Mouse (Mus musculus): ENCODE measurements at regions not wholly inside any gene's neighbourhood (a gene's known extent, or its start where the extent isn't known, plus 50 kb on each side); places are given as distances from the start of the nearest gene placed in this dataset.

DNA sequence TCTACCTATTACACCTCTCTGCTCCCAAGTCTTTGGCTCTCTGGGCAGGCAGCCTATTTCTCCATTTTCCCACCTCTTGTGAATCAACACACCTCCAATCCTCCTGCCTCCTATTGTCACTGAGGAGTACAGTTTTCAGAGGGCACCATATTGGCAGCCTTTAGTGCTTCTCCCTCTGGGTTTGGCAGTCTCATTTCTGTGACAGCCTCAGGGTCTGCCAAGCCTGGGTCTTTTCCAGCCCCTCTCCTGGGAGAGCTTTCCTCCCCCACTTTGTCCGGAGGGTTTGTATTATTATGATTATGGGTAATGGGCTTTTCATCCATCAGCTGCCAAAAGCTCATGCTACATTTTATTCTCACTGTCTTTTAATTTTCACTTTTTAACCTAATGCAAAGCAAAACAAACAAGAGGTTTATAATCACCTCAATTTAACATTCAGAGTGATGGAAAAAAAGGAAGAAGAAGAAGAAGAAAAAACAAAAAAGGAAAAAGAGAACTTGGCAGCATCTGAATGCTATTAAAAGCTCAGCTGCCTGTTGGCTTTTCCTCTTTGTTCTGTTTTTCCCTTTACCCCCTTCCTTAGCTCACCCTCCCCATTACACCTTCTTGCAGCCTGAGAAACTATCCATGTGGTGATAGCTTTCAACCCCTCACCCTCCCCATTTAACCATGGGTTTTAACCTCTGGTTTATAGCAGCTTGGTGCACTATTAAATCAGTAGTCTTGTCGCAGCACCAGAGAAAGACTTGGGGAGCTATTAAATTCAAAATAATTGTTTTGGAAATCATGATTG lies 790.5 kb upstream of the Cdh8 start:
- H3K27me3 ChIP-seq (ENCODE audit: control insufficient read depth, insufficient read depth, low read length): no peaks in the 10 kb centered on the region
- H3K4me2 ChIP-seq (ENCODE audit: low read length): no peak overlapping the region
- H3K9me3 ChIP-seq (ENCODE audit: control insufficient read depth, low read length): no peaks in the 10 kb centered on the region
- H3K9ac ChIP-seq (ENCODE audit: low read length): no peak overlapping the region
- ATAC-seq (ENCODE audit: insufficient number of reproducible peaks, insufficient read depth, low FRiP score, low read depth): no peak
- no peaks in the 10 kb centered on the region for H3K4me1 ChIP-seq (ENCODE audit: control insufficient read depth in 2 of 2, insufficient read depth in 2 of 2, low read length in 2 of 2)
- H3K4me3 ChIP-seq (ENCODE audit: control insufficient read depth in 1 of 2, insufficient read depth in 1 of 2, low read depth in 1 of 2, low read length in 2 of 2): no peak overlapping the region
- no peaks in the 10 kb centered on the region for H3K36me3 ChIP-seq (ENCODE audit: control insufficient read depth, insufficient read depth, low read length)
- 72% methylated on average over 2 of the region's 2 CpGs for WGBS
- no peak overlapping the region for H3K27ac ChIP-seq (replicated peaks in 1 of 2; ENCODE audit: control insufficient read depth in 1 of 2, insufficient read depth in 1 of 2, low read depth in 2 of 2, low read length in 2 of 2)

DNA sequence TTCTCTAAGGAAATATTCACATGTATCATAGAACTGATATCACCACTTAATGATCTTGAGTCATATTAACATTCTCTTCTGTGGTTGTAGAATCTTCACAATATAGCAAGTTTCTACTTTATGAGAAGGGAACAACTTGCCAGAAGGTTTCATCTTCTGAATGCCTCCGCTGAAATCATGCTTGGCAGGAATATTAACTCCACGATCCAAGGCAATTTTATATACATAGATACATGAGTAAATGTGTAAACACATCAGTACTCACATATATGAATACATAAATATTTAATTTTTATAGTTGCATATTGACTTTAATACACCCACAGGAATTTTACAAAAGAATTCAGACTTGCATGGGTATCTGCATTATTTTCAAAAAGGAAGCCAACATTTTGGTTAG lies 777.0 kb upstream of the Cdh8 start:
- H3K4me3 ChIP-seq (ENCODE audit: control insufficient read depth in 1 of 2, insufficient read depth in 1 of 2, low read depth in 1 of 2, low read length in 2 of 2): no peak overlapping the region
- H3K9me3 ChIP-seq (ENCODE audit: control insufficient read depth, low read length): no peaks in the 10 kb centered on the region
- H3K27ac ChIP-seq (replicated peaks in 1 of 2; ENCODE audit: control insufficient read depth in 1 of 2, insufficient read depth in 1 of 2, low read depth in 2 of 2, low read length in 2 of 2): no peak overlapping the region
- no peaks in the 10 kb centered on the region for H3K4me1 ChIP-seq (ENCODE audit: control insufficient read depth in 2 of 2, insufficient read depth in 2 of 2, low read length in 2 of 2)
- H3K27me3 ChIP-seq (ENCODE audit: control insufficient read depth, insufficient read depth, low read length): no peaks in the 10 kb centered on the region
- H3K4me2 ChIP-seq (ENCODE audit: low read length): no peak overlapping the region
- no peak overlapping the region for H3K9ac ChIP-seq (ENCODE audit: low read length)
- no peaks in the 10 kb centered on the region for H3K36me3 ChIP-seq (ENCODE audit: control insufficient read depth, insufficient read depth, low read length)
- no peak for ATAC-seq (ENCODE audit: insufficient number of reproducible peaks, insufficient read depth, low FRiP score, low read depth)
- WGBS: 85% methylated on average over 2 of the region's 2 CpGs

DNA sequence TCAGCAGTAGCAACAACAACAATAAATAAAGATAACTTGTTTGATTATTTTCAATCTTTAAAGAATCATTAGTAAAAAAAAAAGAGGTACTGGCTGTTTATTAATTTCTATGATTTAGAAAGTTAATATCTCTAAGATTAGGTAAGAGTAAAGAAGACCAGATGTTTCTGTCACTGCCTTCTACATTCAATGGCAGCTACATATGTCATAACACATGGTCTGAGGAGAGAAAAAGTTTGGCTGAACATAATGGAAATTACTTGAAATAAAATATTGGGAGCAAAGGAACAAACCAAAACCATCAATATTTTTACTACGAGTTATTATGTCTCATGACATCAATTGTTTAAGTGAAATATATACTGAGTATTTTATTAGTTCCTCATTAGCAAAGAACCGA lies 774.4 kb upstream of the Cdh8 start:
- WGBS: 70% methylated on average over 2 of the region's 2 CpGs
- no peak overlapping the region for H3K4me2 ChIP-seq (ENCODE audit: low read length)
- H3K36me3 ChIP-seq (ENCODE audit: control insufficient read depth, insufficient read depth, low read length): no peaks in the 10 kb centered on the region
- no peaks in the 10 kb centered on the region for H3K9me3 ChIP-seq (ENCODE audit: control insufficient read depth, low read length)
- H3K4me3 ChIP-seq (ENCODE audit: control insufficient read depth in 1 of 2, insufficient read depth in 1 of 2, low read depth in 1 of 2, low read length in 2 of 2): no peak overlapping the region
- H3K27me3 ChIP-seq (ENCODE audit: control insufficient read depth, insufficient read depth, low read length): no peaks in the 10 kb centered on the region
- no peak for ATAC-seq (ENCODE audit: insufficient number of reproducible peaks, insufficient read depth, low FRiP score, low read depth)
- H3K4me1 ChIP-seq (ENCODE audit: control insufficient read depth in 2 of 2, insufficient read depth in 2 of 2, low read length in 2 of 2): no peaks in the 10 kb centered on the region
- no peak overlapping the region for H3K9ac ChIP-seq (ENCODE audit: low read length)
- H3K27ac ChIP-seq (replicated peaks in 1 of 2; ENCODE audit: control insufficient read depth in 1 of 2, insufficient read depth in 1 of 2, low read depth in 2 of 2, low read length in 2 of 2): no peak overlapping the region

DNA sequence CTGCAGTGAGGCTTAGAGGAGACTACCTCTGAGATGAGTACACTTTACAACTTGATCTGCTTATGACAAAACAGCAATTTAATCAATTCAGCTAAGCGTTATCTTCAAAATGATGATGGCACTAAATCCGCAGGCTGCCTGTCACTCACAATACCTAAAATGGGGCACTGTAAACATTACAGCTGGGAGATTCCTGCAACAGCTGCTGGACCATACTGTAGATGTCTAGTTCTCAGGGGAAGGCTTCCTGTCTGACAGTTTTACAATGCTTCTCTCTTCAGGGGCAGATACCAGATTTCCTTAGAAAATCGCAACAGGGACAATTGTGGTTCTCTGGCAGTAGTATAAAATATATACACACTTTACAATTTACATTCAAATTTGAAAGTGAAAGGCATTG lies 771.7 kb upstream of the Cdh8 start:
- Histone ChIP-seq H3K27ac (replicated peaks in 1 of 2; ENCODE audit: control insufficient read depth in 1 of 2, insufficient read depth in 1 of 2, low read depth in 2 of 2, low read length in 2 of 2) (no peak overlapping the region), H3K4me3 (ENCODE audit: control insufficient read depth in 1 of 2, insufficient read depth in 1 of 2, low read depth in 1 of 2, low read length in 2 of 2) (no peak overlapping the region), H3K27me3 (ENCODE audit: control insufficient read depth, insufficient read depth, low read length) (no peaks in the 10 kb centered on the region), H3K9ac (ENCODE audit: low read length) (no peak overlapping the region), H3K4me1 (ENCODE audit: control insufficient read depth in 2 of 2, insufficient read depth in 2 of 2, low read length in 2 of 2) (no peaks in the 10 kb centered on the region), H3K9me3 (ENCODE audit: control insufficient read depth, low read length) (no peaks in the 10 kb centered on the region), H3K36me3 (ENCODE audit: control insufficient read depth, insufficient read depth, low read length) (no peaks in the 10 kb centered on the region), H3K4me2 (ENCODE audit: low read length) (no peak overlapping the region)
- no peak for ATAC-seq (ENCODE audit: insufficient number of reproducible peaks, insufficient read depth, low FRiP score, low read depth)
- 78% methylated on average over 3 of the region's 3 CpGs for WGBS

DNA sequence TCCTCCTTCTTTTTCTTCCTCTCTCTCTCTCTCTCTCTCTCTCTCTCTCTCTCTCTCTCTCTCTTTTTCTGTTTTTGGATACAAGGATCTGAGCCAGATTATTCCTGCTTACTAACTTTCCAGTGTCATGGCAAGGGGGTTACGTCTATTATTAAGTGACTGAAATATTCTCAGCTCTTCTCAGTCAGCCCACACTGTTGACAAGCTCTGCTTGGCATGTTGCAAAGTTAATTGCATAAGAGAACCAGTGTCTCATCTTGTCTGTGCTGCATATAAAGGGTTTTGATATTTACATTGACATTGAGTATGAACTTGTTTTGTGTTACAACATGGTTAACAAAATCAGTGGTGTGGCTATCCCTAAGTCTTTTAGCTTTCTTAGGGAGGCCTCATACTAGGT lies 760.2 kb upstream of the Cdh8 start:
- no peak overlapping the region for H3K27ac ChIP-seq (replicated peaks in 1 of 2; ENCODE audit: control insufficient read depth in 1 of 2, insufficient read depth in 1 of 2, low read depth in 2 of 2, low read length in 2 of 2)
- H3K4me3 ChIP-seq (ENCODE audit: control insufficient read depth in 1 of 2, insufficient read depth in 1 of 2, low read depth in 1 of 2, low read length in 2 of 2): no peak overlapping the region
- H3K27me3 ChIP-seq (ENCODE audit: control insufficient read depth, insufficient read depth, low read length): no peaks in the 10 kb centered on the region
- no peaks in the 10 kb centered on the region for H3K9me3 ChIP-seq (ENCODE audit: control insufficient read depth, low read length)
- H3K36me3 ChIP-seq (ENCODE audit: control insufficient read depth, insufficient read depth, low read length): no peaks in the 10 kb centered on the region
- no peak overlapping the region for H3K4me2 ChIP-seq (ENCODE audit: low read length)
- WGBS: 50% methylated on average over 1 of the region's 1 CpGs
- no peak overlapping the region for H3K9ac ChIP-seq (ENCODE audit: low read length)
- H3K4me1 ChIP-seq (ENCODE audit: control insufficient read depth in 2 of 2, insufficient read depth in 2 of 2, low read length in 2 of 2): no peaks in the 10 kb centered on the region
- ATAC-seq (ENCODE audit: insufficient number of reproducible peaks, insufficient read depth, low FRiP score, low read depth): no peak

DNA sequence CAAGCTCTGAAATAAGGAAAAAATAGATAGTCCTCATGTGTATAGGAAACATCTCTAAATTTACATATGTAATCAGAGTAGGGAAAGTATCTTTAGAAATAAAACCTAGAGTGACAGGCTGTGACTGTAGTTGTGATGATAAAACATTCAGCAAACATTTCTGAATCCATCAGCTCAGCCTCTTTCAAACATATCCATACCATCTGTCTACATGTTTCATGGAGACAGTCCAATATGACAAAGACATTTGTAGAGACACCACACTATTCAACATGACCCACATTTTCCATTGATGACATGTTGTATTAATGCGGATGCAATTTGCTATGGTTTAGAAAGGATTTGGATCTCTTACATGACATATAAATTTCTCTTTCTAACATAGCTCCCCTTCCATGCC lies 729.1 kb upstream of the Cdh8 start:
- H3K4me1 ChIP-seq (ENCODE audit: control insufficient read depth in 2 of 2, insufficient read depth in 2 of 2, low read length in 2 of 2): no peaks in the 10 kb centered on the region
- no peak for ATAC-seq (ENCODE audit: insufficient number of reproducible peaks, insufficient read depth, low FRiP score, low read depth)
- 82% methylated on average over 1 of the region's 1 CpGs for WGBS

DNA sequence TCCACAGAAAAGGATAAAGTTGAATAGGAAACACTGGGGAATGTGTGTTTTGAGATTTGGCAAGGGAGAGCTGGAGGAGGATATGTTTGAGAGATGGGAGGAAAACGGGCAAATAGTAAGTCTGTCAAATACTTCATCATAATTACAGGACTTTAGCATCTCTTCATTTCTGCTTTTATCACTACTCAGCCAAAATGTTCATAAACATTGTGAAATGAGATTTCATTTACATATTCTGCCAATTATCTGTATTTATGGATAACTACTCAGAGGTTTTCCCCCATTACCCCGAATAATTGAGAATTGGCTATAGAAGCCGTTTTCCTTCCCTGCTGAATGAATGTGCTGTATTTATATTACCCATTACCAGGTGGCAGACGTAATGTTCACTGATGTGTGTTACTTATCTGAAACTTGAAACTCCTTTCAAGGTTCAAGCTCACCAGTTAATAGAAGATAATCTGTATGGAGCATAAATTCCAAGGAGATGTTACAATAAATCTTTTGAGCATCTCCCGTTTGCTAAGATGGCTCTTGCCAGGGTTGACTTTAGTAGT lies 727.9 kb upstream of the Cdh8 start:
- Histone ChIP-seq H3K4me1 (ENCODE audit: control insufficient read depth in 2 of 2, insufficient read depth in 2 of 2, low read length in 2 of 2) (no peaks in the 10 kb centered on the region), H3K4me2 (ENCODE audit: low read length) (no peak overlapping the region), H3K27me3 (ENCODE audit: control insufficient read depth, insufficient read depth, low read length) (no peaks in the 10 kb centered on the region), H3K9ac (ENCODE audit: low read length) (no peak overlapping the region), H3K36me3 (ENCODE audit: control insufficient read depth, insufficient read depth, low read length) (no peaks in the 10 kb centered on the region), H3K9me3 (ENCODE audit: control insufficient read depth, low read length) (no peaks in the 10 kb centered on the region), H3K4me3 (ENCODE audit: control insufficient read depth in 1 of 2, insufficient read depth in 1 of 2, low read depth in 1 of 2, low read length in 2 of 2) (no peak overlapping the region), H3K27ac (replicated peaks in 1 of 2; ENCODE audit: control insufficient read depth in 1 of 2, insufficient read depth in 1 of 2, low read depth in 2 of 2, low read length in 2 of 2) (no peak overlapping the region)
- 67% methylated on average over 5 of the region's 5 CpGs for WGBS
- no peak for ATAC-seq (ENCODE audit: insufficient number of reproducible peaks, insufficient read depth, low FRiP score, low read depth)

More for the DNA sequence above, 729.1 kb upstream of the Cdh8 start:
- Histone ChIP-seq H3K4me3 (ENCODE audit: control insufficient read depth in 1 of 2, insufficient read depth in 1 of 2, low read depth in 1 of 2, low read length in 2 of 2) (no peak overlapping the region), H3K36me3 (ENCODE audit: control insufficient read depth, insufficient read depth, low read length) (no peaks in the 10 kb centered on the region), H3K9me3 (ENCODE audit: control insufficient read depth, low read length) (no peaks in the 10 kb centered on the region), H3K9ac (ENCODE audit: low read length) (no peak overlapping the region), H3K27me3 (ENCODE audit: control insufficient read depth, insufficient read depth, low read length) (no peaks in the 10 kb centered on the region), H3K27ac (replicated peaks in 1 of 2; ENCODE audit: control insufficient read depth in 1 of 2, insufficient read depth in 1 of 2, low read depth in 2 of 2, low read length in 2 of 2) (no peak overlapping the region), H3K4me2 (ENCODE audit: low read length) (no peak overlapping the region)

All from heart, embryonic 14.5 days (tissue).